Mouse (Mus musculus) cerebellum, adult 11 months (tissue): ENCODE measurements around the gene Dennd4b.
A peak's percentile ranks its signal among the peaks of the same experiment; 100 is the strongest.
"Not testable (repeated sequence)": the region's sequence is repeated elsewhere in the genome, so short reads cannot be mapped to it uniquely, and the experiment has no call there.

Experiments used
- DNase-seq: peaks from one replicate; pipeline ENCODE4 v3.0.0; 2022

Dennd4b gene

DNA sequence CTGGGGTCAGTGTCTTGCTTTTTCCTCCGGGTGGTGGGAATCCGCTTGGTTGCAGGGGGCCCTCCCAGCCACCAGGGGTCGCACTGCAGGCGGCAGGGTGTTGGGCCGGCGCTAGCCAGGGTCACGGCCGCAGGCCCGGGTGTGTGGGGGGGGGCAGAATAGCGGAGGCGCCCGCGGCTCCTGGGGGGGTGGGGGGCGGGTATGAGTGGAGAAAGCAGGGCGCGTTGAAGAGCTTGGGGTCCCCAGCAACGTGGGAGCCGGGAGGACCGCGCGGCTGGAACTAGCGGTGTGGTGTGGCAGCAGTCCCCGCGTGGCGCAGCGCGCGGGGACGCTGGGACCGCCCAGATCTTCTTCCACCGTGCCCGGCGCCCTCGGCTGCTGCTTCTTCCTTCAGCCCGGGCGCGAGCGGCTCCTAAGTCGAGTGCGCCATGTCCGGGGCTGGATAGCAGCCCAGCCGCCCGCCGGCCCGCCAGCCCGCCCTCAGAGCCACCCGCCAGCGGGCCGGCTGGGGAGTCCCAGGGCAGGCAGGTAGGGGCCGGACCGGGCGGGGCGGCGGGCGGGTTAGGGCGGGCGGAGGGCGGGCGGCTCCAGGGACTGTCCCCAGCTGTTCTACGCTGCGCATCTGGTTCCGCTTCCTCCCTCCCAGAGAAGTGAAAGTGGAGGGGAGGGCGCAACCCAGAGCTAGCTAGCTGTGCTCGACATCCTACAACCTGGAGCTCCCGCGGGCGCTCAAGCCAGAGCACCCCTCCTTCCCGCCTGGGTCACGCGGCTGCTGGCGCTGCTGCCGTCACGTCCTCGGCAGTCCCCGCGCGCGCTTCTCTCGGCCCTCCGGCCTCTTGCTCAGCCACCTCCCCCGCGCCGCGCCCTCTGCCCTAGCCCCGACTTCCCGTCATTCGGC is at the start of gene Dennd4b:
Gene Dennd4b (plus strand): TSS at position 152 of the 898 bp plus-strand sequence.
- DNase-seq, result peak; percentile 90

GRCm38 (mm10) chr3:90215825-90216380 is 49.1 kb upstream of the Dennd4b start:
- no peak for DNase-seq

GRCm38 (mm10) chr3:90220088-90220487 is 44.9 kb upstream of the Dennd4b start:
- DNase-seq, result peak; percentile 57

- DNase-seq, result peak; percentile 30
Measured at GRCm38 (mm10) chr3:90220531-90220951, 44.4 kb upstream of the Dennd4b start.

- no peak for DNase-seq
Measured at GRCm38 (mm10) chr3:90221123-90221522, 43.9 kb upstream of the Dennd4b start.

DNA sequence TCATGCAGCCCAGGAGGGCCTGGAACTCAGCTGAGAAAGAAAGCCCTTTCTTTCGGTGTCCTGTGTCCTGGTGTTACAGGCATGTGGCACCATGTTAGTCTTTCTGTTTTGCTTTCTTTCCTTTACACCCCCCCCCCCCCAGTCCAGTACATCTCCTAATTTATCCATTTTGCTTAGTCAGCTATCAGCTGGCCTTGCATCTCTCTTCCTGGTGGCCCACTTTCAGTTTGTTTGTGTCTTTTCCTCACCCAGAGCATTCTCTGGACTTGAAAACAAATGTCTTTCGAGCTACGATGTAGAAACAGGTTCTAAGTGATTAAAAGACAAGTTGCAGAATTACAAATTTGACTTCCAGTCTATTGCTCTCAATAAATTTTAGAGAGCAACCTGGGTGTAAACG is 42.5 kb upstream of the Dennd4b start:
- DNase-seq, result no peak

DNA sequence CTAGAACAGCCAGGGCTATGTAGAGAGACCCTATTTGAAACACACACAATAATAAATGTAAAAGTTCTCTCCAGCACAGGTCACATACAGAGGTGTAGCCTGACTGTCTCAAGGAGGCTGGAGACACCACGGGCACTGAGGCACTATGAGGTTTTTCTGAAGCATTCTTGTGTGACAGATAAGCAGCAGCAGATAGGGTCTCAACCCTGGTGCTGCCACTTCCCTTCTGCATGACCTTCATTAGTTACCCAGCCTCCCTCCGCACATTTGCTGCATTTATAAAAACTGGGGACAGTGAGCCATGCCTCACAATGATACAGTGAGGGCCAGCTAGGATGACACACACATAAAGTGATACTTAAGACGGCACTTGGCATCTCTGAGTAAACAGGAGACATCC is 42.0 kb upstream of the Dennd4b start:
- no peak for DNase-seq

DNA sequence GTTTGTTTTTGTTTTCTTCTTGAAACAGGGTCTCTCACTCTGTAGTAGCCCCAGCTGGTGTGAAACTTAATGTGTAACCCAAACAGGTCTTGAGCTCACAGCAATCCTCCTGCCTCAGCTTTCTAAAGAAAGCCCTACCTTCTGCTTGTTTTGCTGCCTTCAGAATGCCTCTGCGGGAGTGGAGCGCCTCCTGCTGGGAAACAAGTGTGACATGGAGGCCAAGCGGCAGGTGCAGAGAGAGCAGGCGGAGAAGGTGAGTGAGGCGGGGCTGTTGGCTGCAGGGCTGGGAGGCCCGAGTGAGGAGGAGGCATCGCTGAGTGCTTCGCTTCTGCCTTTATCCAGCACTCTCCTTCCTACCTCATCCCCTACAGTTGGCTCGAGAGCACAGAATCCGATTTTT is 40.7 kb upstream of the Dennd4b start:
- no peak for DNase-seq

- DNase-seq, result no peak
Measured at GRCm38 (mm10) chr3:90231075-90231474, 33.9 kb upstream of the Dennd4b start.

DNA sequence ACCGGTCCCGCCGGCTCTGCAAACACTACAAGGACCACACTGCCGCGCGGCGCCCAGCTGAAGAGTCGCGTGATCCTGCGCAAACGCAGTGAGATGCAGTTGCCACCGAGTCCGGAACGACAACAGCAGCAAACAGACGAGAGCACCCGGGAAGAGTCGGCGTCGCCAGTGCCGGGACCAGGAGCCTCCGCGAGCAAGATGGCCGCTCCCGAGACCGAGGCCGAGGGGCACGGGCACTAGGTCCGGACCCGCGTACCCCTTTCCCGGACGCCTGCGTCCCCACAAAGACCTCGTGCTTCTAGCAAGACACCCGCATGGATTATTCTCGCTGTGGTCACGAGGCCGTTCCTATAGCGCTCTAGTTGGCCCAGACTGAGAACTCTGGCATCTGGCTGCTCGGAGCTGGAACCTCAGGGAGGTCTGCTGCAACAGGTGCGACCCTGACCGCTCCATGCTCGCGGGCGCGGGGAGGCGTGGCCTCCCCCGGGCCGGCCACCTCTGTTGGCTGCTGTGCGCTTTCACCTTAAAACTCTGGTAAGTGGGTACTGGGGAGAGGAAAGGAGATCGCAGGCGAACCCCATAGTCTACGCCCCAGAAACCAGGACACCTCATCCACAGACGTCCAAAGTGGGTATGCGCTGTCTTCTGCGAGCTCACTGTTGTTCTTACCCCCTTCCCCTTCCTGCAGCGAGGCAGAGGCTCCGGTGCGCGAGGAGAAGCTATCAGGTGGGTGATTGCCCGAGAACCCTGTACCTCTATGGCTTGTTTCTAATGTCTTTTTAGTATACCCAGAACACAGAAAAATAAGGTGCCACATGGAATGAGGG is 33.3 kb upstream of the Dennd4b start, which contains the start of gene Jtb:
Gene Jtb (plus strand): TSS at position 91 of the 827 bp plus-strand sequence.
- peak; percentile 88 for DNase-seq

- no peak for DNase-seq
Measured at GRCm38 (mm10) chr3:90241251-90241650, 23.7 kb upstream of the Dennd4b start.

DNA sequence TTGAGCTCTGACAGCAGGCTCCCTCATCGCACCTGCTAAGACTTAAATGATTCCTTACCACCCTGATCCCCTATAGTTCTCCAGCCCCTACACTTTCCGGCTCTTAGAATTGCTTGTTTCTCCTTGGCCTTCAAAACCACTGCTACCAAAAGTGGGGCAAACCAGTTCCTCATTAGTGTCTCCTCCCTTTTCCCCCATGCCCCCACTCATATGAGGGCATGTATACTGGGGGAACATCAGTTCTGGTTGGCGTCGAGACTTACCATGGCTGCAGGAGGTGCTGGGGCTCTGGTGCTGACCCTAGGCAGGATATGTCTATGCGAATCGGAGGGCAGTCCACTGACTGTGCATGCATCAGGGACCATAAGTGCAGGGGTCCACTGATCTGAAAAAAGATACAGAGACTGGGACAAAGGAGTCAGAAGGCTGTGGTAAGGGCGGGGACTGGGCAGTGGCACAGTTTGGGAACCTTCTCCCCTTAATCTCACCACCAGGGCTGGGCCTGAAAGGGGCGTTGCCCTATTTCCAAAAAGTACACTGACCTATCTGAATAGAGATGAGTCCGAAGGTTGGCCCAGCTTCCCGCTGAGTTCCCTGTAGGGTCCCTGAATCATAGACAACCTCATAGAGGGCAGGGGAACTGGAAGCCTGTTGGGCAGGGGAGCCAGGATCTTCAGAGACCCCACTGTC is 23.2 kb upstream of the Dennd4b start:
- DNase-seq, result no peak

- DNase-seq, result no peak
Measured at GRCm38 (mm10) chr3:90242984-90243775, 21.8 kb upstream of the Dennd4b start, which contains the start of gene Creb3l4. TSS of gene Creb3l4 (minus strand) at chr3:90243512.

DNA sequence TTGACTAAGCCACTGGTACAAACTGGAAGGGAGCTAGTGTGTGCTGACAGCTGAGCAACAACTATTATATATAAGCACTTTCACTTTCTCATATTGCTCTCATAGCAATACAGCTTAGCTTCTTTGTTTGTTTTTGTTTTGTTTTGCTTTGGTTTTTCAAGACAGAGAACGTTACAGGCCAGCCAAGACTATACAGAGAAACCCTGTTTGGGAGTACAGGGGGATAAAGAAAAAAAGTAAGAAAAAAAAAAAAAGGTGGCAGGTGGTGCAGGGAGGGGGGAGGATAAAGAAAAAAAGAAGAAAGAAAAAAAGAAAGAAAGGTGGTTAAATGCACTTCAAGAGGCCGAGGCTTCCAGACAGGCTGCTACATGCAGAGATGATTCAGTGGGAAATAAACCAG is 19.6 kb upstream of the Dennd4b start:
- DNase-seq, result no peak

DNA sequence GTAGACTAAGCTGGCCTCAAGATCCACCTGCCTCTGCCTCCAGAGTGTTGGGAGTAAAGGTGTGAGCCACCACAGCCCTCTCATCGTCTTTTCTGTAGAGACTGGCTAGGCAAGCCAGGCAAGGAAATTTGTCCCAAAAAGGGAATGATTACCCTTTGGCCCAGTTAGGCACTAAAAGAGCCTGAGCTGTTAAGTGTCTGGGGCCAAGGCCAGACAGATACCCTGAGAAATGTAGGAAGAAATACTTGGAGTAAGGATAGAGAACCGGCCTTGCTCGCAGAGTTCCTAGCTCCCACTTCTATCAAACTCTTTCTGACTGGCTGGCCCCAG is 17.4 kb upstream of the Dennd4b start:
- DNase-seq, result no peak

GRCm38 (mm10) chr3:90247960-90248745 is 16.8 kb upstream of the Dennd4b start, which contains the start of gene Slc39a1:
TSS of gene Slc39a1 (plus strand) at chr3:90248172.
- DNase-seq, result peak; percentile 85

GRCm38 (mm10) chr3:90248746-90249100 is 16.3 kb upstream of the Dennd4b start:
- no peak for DNase-seq

DNA sequence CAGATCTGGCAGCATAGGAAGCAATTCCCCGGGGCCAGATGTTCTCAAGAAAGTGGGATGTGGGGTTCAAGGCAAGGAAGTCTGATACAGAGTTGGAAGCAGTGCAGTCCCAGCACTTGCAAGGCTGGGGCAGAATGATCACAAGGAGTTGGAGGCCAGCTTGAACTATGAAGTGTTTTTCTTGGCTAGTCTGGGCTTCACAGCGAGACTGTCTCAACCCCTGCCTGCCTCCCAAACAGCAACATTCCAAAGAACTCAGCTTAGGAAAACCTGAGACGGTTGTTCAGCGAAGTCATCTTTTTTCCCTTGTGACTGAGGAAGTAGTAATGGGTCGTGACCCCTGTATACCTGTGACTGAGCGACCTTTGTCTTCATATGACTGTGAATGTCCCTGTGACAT is 14.2 kb upstream of the Dennd4b start:
- DNase-seq, result no peak

DNA sequence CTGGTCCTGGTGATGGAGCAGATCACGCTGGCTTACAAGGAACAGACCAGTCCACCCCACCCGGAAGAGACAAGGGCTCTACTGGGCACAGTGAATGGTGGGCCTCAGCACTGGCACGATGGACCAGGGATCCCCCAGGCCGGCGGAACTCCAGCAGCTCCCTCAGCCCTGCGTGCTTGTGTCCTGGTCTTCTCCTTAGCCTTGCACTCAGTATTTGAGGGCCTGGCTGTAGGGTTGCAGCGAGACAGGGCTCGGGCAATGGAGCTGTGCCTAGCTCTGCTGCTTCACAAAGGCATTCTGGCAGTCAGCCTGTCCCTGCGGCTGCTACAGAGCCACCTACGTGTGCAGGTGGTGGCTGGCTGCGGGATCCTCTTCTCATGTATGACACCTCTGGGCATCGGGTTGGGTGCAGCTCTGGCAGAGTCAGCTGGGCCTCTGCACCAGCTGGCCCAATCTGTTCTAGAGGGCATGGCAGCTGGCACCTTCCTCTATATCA is 13.2 kb upstream of the Dennd4b start:
- DNase-seq, result not testable (repeated sequence)

DNA sequence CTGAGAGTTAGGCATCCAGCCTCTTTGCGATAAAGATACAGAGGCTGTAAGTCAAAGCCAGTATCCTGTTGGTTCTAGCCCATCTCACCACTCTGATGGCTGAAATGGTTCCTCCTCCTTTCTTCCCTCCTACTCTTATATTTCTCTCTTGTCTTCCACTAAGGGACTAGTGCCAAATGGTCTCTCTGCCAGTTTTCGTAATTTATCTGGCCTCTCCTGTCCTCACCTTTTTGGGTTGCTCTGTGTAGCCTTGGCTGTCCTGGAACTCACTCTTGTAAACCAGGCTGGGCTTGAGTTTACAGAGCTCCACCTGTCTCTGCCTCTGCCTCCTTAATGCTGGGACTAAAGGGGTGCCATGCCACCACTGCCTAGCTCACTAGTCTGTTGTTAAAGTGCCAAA is 12.3 kb upstream of the Dennd4b start:
- not testable (repeated sequence) for DNase-seq

DNA sequence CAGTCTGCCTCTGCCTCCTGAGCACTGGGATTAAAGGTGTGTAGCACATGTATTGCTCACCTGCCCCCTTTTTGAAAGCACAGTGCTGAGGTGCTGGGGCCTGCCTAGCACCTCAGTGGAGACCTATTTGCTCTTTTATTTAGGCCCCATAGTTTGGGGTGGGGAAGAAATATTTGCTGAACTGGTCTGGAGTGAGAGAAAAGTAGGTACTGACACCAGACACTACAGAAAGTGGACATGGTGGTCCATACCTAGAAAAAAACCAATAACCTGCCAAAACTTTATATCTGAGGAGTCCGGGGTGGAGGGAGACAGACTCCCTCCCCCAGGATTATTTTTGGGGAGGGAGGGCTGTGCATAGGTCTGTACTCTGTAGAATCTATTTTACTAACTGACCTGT is 11.8 kb upstream of the Dennd4b start:
- not testable (repeated sequence) for DNase-seq
